Mouse (Mus musculus) spleen, adult 2 months (tissue): ENCODE data around the gene Klhdc8a. TPM values are rescaled to one million over a fixed set of nuclear protein-coding genes. Genes with fewer than 3 reads are reported as not detected.

Experiments
- DNase-seq, 2 experiments: peaks; one replicate each; pipeline versions ENCODE4 v3.0.0 to v3.0.0-alpha.2; 2012 to 2021; ENCODE audit warnings: low spot score in 2 of 2, low read depth in 1 of 2
- H3K27ac ChIP-seq: fragments of 200-500 bp; 2 replicates; pipeline ENCODE4 v1.5.1; 2012; ENCODE audit warnings: low read length, inconsistent platforms; ENCODE audit not compliant: insufficient read depth
- H3K27me3 ChIP-seq: fragments of 200-500 bp; 2 replicates; pipeline ENCODE4 v1.6.1; 2012; ENCODE audit warnings: mild to moderate bottlenecking, moderate library complexity, low read length, inconsistent platforms; ENCODE audit not compliant: control insufficient read depth, insufficient read depth
- H3K36me3 ChIP-seq: fragments of 200-500 bp; 2 replicates; pipeline ENCODE4 v1.6.1; 2012; ENCODE audit warnings: mild to moderate bottlenecking, low read length, inconsistent platforms; ENCODE audit not compliant: control insufficient read depth, insufficient read depth
- H3K4me1 ChIP-seq: fragments of 200-500 bp; 2 replicates; pipeline ENCODE4 v1.6.1; 2011; ENCODE audit warnings: inconsistent platforms; ENCODE audit not compliant: control insufficient read depth, insufficient read depth, insufficient read length
- H3K4me3 ChIP-seq: fragments of 200-500 bp; 2 replicates; pipeline ENCODE4 v1.5.1; 2011; ENCODE audit warnings: mild to moderate bottlenecking, inconsistent platforms; ENCODE audit not compliant: insufficient read depth, insufficient read length; ENCODE audit errors: extremely low read depth
- CTCF ChIP-seq: fragments of 200-500 bp; IDR thresholded peaks from 2 replicates; pipeline ENCODE4 v1.5.1; 2011; ENCODE audit warnings: mild to moderate bottlenecking, inconsistent platforms; ENCODE audit not compliant: insufficient read depth, insufficient read length, insufficient replicate concordance; ENCODE audit errors: extremely low read depth
- POLR2A ChIP-seq: fragments of 200-500 bp; IDR thresholded peaks from 2 replicates; pipeline ENCODE4 v1.6.1; 2011; ENCODE audit warnings: low read depth, low read length, inconsistent platforms
- WGBS: fragments of 180-500 bp; shearing (Covaris S2); methylation state at CpG from one replicate; pipeline ENCODE4 v1.1.7; 2018; 5-methylcytosine and 5-hydroxymethylcytosine counted together
- polyA plus RNA-seq: library from polyadenylated mRNA; depleted of rRNA; stranded (reverse); fragments of >200 nt; gene quantifications from 2 replicates; pipeline ENCODE4 v1.2.3, GENCODE M21; 2012

Gene Klhdc8a
- polyA plus RNA-seq, 1 experiment: 0.68 TPM

GRCm38 (mm10) chr1:132310754-132311153 is 12.3 kb downstream of the Klhdc8a start:
- WGBS: 79% methylated on average over 7 of the region's 7 CpGs
- TF ChIP-seq CTCF: no peak
- no peaks in the 10 kb centered on the region for H3K27me3 ChIP-seq

GRCm38 (mm10) chr1:132311174-132311859 is 12.9 kb downstream of the Klhdc8a start:
- DNase-seq: peak; percentile 57 to 68
- 11% methylated on average over 10 of the region's 10 CpGs for WGBS
- Histone ChIP-seq H3K4me1 (peaks cover 15% of the 10 kb centered on the region; the same call in 1 of the 2 replicates), H3K27me3 (no peaks in the 10 kb centered on the region), H3K27ac (peak overlapping the region; percentile 87), H3K4me3 (0 out of 2 replicates have a peak overlapping the region, but pooled peaks have one; percentile 18), H3K36me3 (no peaks in the 10 kb centered on the region)
- TF ChIP-seq CTCF (no peak), POLR2A (no peak)

More at GRCm38 (mm10) chr1:132310754-132311153, 12.3 kb downstream of the Klhdc8a start:
- Histone ChIP-seq H3K36me3 (no peaks in the 10 kb centered on the region), H3K27ac (peak overlapping the region; percentile 73), H3K4me1 (peaks cover 15% of the 10 kb centered on the region; the same call in 1 of the 2 replicates), H3K4me3 (no peak overlapping the region)
- DNase-seq: no peak

GRCm38 (mm10) chr1:132312043-132312442 is 13.6 kb downstream of the Klhdc8a start:
- no peaks in the 10 kb centered on the region for H3K27me3 ChIP-seq
- 47% methylated on average over 2 of the region's 2 CpGs for WGBS
- H3K36me3 ChIP-seq: no peaks in the 10 kb centered on the region
- TF ChIP-seq CTCF (no peak), POLR2A (no peak)
- H3K27ac ChIP-seq: peak overlapping the region; percentile 87
- H3K4me1 ChIP-seq: peaks cover 15% of the 10 kb centered on the region; the same call in 1 of the 2 replicates
- DNase-seq: no peak
- H3K4me3 ChIP-seq: no peak overlapping the region

- peak; percentile 30 to 63 for DNase-seq
- Histone ChIP-seq H3K27me3 (no peaks in the 10 kb centered on the region), H3K4me3 (no peak overlapping the region), H3K36me3 (no peaks in the 10 kb centered on the region), H3K4me1 (peaks cover 15% of the 10 kb centered on the region; the same call in 1 of the 2 replicates), H3K27ac (no peak overlapping the region)
- TF ChIP-seq CTCF (peak; percentile 27; the same call in 1 of the 2 replicates), POLR2A (no peak)
- WGBS: 63% methylated on average over 3 of the region's 3 CpGs
These were observed 14.3 kb downstream of the Klhdc8a start for GRCm38 (mm10) chr1:132312703-132313102.

- DNase-seq: peak; percentile 71 to 91
- peak within 1 kb of the TSS; percentile 88 for H3K27ac ChIP-seq
- peak; percentile 71 for TF ChIP-seq POLR2A
- no peak for TF ChIP-seq CTCF
- WGBS: under 1% methylated on average over 67 of the region's 67 CpGs
- H3K4me3 ChIP-seq: peak within 1 kb of the TSS; percentile 78
- H3K4me1 ChIP-seq: peaks cover 18% of the 10 kb centered on the region; the same call in 1 of the 2 replicates
- H3K27me3 ChIP-seq: no peaks in the 10 kb centered on the region
- peaks cover 2% of the 10 kb centered on the region; the same call in 1 of the 2 replicates for H3K36me3 ChIP-seq
These were observed 17.6 kb downstream of the Klhdc8a start, which contains the start of gene Nuak2 for GRCm38 (mm10) chr1:132315889-132316624. Nuak2 (plus strand) TSS chr1:132316126.

GRCm38 (mm10) chr1:132316625-132316994 is 18.2 kb downstream of the Klhdc8a start:
- TF ChIP-seq CTCF (no peak), POLR2A (no peak)
- Histone ChIP-seq H3K27me3 (no peaks in the 10 kb centered on the region), H3K36me3 (peaks cover 2% of the 10 kb centered on the region; the same call in 1 of the 2 replicates), H3K27ac (peak overlapping the region; percentile 88), H3K4me1 (peaks cover 18% of the 10 kb centered on the region; the same call in 1 of the 2 replicates), H3K4me3 (peak overlapping the region; percentile 78)
- no peak for DNase-seq
- 10% methylated on average over 7 of the region's 7 CpGs for WGBS
